Mouse (Mus musculus) ES-E14 (cell line): ENCODE measurements around the gene Gm20538. TPM values are rescaled to one million over a fixed set of nuclear protein-coding genes. Genes with fewer than 3 reads are reported as not detected.

Experiments used
- DNase-seq: peaks from one replicate; pipeline ENCODE4 v3.0.0-alpha.2; 2013; ENCODE audit warnings: low read depth, low spot score
- H3K27ac ChIP-seq: 2 replicates; pipeline ENCODE4 v1.5.1; 2012; ENCODE audit warnings: low read depth, mild to moderate bottlenecking, low read length, moderate library complexity, mixed read lengths; ENCODE audit not compliant: poor library complexity, insufficient read depth, severe bottlenecking
- H3K36me3 ChIP-seq: 2 replicates; pipeline ENCODE4 v1.6.1; 2012; ENCODE audit warnings: mild to moderate bottlenecking, low read length, moderate library complexity, mixed read lengths; ENCODE audit not compliant: control insufficient read depth, poor library complexity, insufficient read depth, severe bottlenecking
- H3K4me1 ChIP-seq, 2 experiments: fragments of 150-350 bp in 1 of 2; sonication (generic) in 1 of 2; 2 replicates each; pipeline ENCODE4 v1.6.1; 2012; ENCODE audit warnings: low read length in 2 of 2, mild to moderate bottlenecking in 1 of 2, mixed read lengths in 1 of 2; ENCODE audit not compliant: control insufficient read depth in 2 of 2, insufficient read depth in 2 of 2, poor library complexity in 1 of 2
- H3K4me3 ChIP-seq, 2 experiments: fragments of 150-350 bp in 1 of 2; sonication (generic) in 1 of 2; 2 replicates each; pipeline ENCODE4 v1.5.1; 2012; ENCODE audit warnings: low read length in 2 of 2, low read depth in 1 of 2, mild to moderate bottlenecking in 1 of 2, mixed read lengths in 1 of 2; ENCODE audit not compliant: insufficient read depth in 1 of 2, poor library complexity in 1 of 2, severe bottlenecking in 1 of 2
- H3K9ac ChIP-seq: 2 replicates; pipeline ENCODE4 v1.6.1; 2012; ENCODE audit warnings: low read depth, mild to moderate bottlenecking, low read length, mixed read lengths; ENCODE audit not compliant: poor library complexity, insufficient read depth, severe bottlenecking
- H3K9me3 ChIP-seq: fragments of 150-350 bp; sonication (generic); 2 replicates; pipeline ENCODE4 v1.6.1; 2012; ENCODE audit warnings: low read depth, mild to moderate bottlenecking, low read length; ENCODE audit not compliant: control insufficient read depth, insufficient read depth
- CHD2 ChIP-seq: IDR thresholded peaks from 2 replicates; pipeline ENCODE4 v1.6.1; 2014; ENCODE audit warnings: mild to moderate bottlenecking, low read depth, low read length, inconsistent platforms
- HCFC1 ChIP-seq: IDR thresholded peaks from 2 replicates; pipeline ENCODE4 v1.6.1; 2012; ENCODE audit warnings: low read length, inconsistent platforms, borderline replicate concordance; ENCODE audit not compliant: insufficient read depth
- MAFK ChIP-seq: IDR thresholded peaks from 2 replicates; pipeline ENCODE4 v1.6.1; 2014; ENCODE audit warnings: mild to moderate bottlenecking, low read depth, low read length, inconsistent platforms; ENCODE audit not compliant: insufficient read depth
- ZC3H11A ChIP-seq: IDR thresholded peaks from 2 replicates; pipeline ENCODE4 v1.6.1; 2012; ENCODE audit warnings: low read depth, mild to moderate bottlenecking, inconsistent platforms, low read length, borderline replicate concordance
- ZNF384 ChIP-seq: IDR thresholded peaks from 2 replicates; pipeline ENCODE4 v1.6.1; 2012; ENCODE audit warnings: low read depth, low read length, inconsistent platforms
- in situ Hi-C, 2 experiments: fragments of 600-800 bp; cut with MboI; formaldehyde crosslinking; loops; one replicate each; pipeline ENCODE4 v1.15.1; 2025; ENCODE audit warnings: low sequenced_read_pairs in 2 of 2, inconsistent platforms in 1 of 2; ENCODE audit not compliant: unreplicated experiment in 2 of 2
- total RNA-seq: library from RNA; depleted of rRNA; stranded (reverse); fragments of 300-350 nt; gene quantifications from 2 replicates; pipeline ENCODE4 v1.2.3, GENCODE M21; 2012

Gm20538 gene
- total RNA-seq, 1 experiment, result not detected

DNA sequence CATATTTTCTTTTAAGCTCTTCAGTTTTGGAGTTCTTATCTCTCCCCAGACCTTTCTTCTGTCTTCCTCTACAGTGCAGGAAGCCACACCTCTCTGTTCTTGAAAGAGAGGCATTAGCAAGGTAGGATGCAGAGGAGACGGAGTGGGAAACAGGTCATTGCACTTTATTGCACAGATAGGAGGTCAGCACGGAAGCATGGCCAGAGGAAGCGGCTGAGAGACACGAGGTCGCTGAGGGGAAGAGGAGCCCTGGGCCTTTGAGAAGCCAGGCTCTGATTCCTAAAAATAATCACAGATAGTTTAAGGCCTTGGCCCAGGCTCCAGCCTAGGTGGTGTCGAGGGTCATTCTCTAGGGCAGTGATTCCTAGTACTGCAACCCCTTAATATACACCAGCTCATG lies 36.9 kb downstream of the Gm20538 start:
- in situ Hi-C loops, result no loop called here
- Histone ChIP-seq H3K9ac (no peak overlapping the region), H3K9me3 (no peaks in the 10 kb centered on the region), H3K27ac (no peak overlapping the region), H3K4me3 (no peak overlapping the region), H3K4me1 (peaks cover 0 to 15% of the 10 kb centered on the region in 2 experiments; a peak in 2 of 4 replicates), H3K36me3 (no peaks in the 10 kb centered on the region)
- TF ChIP-seq ZNF384 (no peak), CHD2 (no peak), ZC3H11A (no peak), MAFK (no peak), HCFC1 (no peak)
- DNase-seq, result no peak

GRCm38 (mm10) chr19:44514521-44515451 lies 37.8 kb downstream of the Gm20538 start:
- Histone ChIP-seq H3K9ac (no peak overlapping the region), H3K4me1 (peaks cover 0 to 17% of the 10 kb centered on the region in 2 experiments; a peak in 2 of 4 replicates), H3K4me3 (no peak overlapping the region), H3K27ac (no peak overlapping the region), H3K9me3 (no peaks in the 10 kb centered on the region), H3K36me3 (no peaks in the 10 kb centered on the region)
- TF ChIP-seq ZC3H11A (no peak), CHD2 (no peak), MAFK (no peak), HCFC1 (no peak), ZNF384 (no peak)
- DNase-seq, result no peak
- in situ Hi-C loops, result no loop called here

GRCm38 (mm10) chr19:44513921-44514482 lies 38.6 kb downstream of the Gm20538 start:
- Histone ChIP-seq H3K36me3 (no peaks in the 10 kb centered on the region), H3K9me3 (no peaks in the 10 kb centered on the region), H3K4me3 (no peak overlapping the region), H3K4me1 (peaks cover 0 to 14% of the 10 kb centered on the region in 2 experiments; a peak in 1 of 4 replicates), H3K9ac (no peak overlapping the region), H3K27ac (no peak overlapping the region)
- in situ Hi-C loops, result no loop called here
- no peak for DNase-seq
- no peak for TF ChIP-seq MAFK
- no peak for TF ChIP-seq ZC3H11A
- no peak for TF ChIP-seq ZNF384
- no peak for TF ChIP-seq CHD2
- no peak for TF ChIP-seq HCFC1

GRCm38 (mm10) chr19:44513054-44513833 lies 39.4 kb downstream of the Gm20538 start:
- no peak for DNase-seq
- Histone ChIP-seq H3K4me3 (no peak overlapping the region), H3K36me3 (no peaks in the 10 kb centered on the region), H3K27ac (no peak overlapping the region), H3K9me3 (no peaks in the 10 kb centered on the region), H3K4me1 (peaks cover 0 to 13% of the 10 kb centered on the region in 2 experiments; a peak in 1 of 4 replicates), H3K9ac (no peak overlapping the region)
- in situ Hi-C loops, result no loop called here
- no peak for TF ChIP-seq ZNF384
